Mouse (Mus musculus): ENCODE data around the gene Ina. TPM values are rescaled to one million over a fixed set of nuclear protein-coding genes. Genes with fewer than 3 reads are reported as not detected.
"Not testable (repeated sequence)": the region's sequence is repeated elsewhere in the genome, so short reads cannot be mapped to it uniquely, and the experiment has no call there.

The Ina gene
- total RNA-seq, 2 experiments from 2014 or later: 170 to 180 TPM

DNA sequence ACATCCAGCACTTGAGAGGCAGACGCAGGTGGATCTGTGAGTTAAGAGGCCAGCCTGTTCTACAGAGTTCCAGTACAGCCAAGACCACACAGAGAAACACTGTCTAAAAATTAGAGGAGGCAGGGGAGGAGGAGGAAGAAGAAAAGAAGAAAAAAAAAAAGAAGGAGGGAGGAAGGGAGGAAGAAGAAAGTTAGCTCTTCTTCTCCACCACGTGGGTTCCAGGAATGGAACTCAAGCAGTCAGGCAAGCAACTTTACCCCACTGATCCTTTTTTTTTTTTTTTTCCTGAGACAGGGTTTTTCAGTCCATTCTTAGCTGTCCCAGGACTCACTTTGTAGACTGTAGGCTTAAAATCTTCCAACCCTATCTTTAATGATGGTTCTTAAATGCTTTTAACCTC is 37.8 kb upstream of the Ina start:
- no peak for DNase-seq (ENCODE audit: low spot score in 2 of 2)
- Histone ChIP-seq H3K27ac (no peak overlapping the region), H3K4me3 (no peak overlapping the region)
- TF ChIP-seq CTCF (conservative IDR thresholded peaks at IDR 0.05): no peak

DNA sequence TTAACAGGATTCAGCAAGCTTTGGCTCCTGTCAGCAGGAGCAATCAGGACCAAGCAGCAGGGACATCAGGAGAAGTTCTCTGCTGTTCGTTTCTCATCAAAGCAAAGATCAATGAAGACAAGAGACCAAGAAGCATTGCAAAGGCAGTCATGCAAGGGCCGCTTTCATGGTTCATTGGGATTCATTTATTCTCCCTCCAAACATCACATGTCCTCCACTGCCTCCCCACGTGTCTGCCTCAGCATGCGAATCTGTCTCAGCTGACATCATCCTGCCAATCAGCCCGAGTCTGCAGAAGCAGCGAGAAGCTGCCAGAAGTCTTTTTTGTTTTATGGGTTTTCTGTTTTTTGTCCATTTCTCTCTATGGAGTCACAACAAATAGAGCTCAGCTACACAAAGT is 37.0 kb upstream of the Ina start:
- no peak for DNase-seq (ENCODE audit: low spot score in 2 of 2)
- TF ChIP-seq CTCF (conservative IDR thresholded peaks at IDR 0.05): no peak
- H3K4me3 ChIP-seq: no peak overlapping the region
- no peak overlapping the region for H3K27ac ChIP-seq

DNA sequence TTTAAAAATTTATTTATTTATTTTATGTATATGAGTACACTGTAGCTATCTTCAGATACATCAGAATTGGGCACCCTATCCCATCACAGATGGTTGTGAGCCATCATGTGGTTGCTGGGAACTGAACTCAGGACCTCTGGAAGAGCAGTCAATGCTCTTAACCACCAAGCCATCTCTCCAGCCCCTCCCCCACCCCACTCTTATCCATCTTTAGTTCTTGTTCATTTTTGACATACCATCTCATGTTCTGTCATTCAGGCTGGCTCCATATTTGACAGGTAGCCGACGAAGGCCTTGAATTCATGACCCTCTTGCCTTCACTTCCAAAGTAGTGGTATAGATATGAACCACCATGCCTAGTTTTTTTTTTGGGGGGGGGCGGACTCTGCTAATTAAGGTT is 36.4 kb upstream of the Ina start:
- not testable (repeated sequence) for H3K27ac ChIP-seq; H3K4me3 ChIP-seq; DNase-seq (ENCODE audit: low spot score in 2 of 2)

DNA sequence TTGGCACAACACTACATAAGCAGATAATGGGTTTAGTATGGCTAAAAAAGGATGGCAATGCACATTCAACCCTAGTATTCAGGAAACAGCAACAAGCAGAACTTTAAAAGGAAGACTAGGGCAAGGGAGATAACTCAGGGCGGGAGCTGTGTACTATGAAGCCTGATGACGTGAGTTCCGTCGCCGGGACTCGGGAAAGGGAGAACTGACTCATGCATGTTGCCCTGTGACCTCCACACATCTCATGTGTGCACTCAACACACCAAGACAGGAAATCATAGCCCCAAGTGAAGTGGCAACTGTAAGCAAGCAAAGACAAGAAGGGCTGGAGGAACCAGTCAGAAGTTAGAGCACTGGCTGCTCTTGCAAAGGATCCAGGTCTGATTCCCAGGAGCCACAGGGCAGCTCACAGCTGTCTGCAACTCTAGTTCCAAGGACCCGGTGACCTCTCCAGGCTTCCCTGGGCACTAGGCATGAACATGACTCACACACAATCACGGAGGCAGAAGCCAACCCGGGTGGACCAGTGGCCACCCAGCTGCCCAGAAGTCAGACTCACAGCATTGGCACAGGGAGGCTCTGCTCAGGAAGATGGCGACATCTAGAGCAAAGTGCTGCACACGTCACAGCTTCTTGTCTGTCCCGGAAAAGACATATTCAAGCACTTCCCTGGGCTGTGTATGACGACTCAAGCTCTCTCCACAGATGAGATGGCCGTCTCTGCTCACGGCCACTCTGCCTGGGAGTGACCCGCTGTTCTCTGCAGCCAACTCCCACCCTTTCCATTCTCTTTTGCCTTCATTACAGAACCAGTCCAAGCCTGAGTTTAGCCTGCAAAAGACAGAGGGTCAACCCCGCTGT is 35.3 kb upstream of the Ina start:
- Histone ChIP-seq H3K27ac (no peak overlapping the region), H3K4me3 (no peak overlapping the region)
- DNase-seq (ENCODE audit: low spot score in 2 of 2): no peak
- TF ChIP-seq CTCF (conservative IDR thresholded peaks at IDR 0.05): no peak

DNA sequence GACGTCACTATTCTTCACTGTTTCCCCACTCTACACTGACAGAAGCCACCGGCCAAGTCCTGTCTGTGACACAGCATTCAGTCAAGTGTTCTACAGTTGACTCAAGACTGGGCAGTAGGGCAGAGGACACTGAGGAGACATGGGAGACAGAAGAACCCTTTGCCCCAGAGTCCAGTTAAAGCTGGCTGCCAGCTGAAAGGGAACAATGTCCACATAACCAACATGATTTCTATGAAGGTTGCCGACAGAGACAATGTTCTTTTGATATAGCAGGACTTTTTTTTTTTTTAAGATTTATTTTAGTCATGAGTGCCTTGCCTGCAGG is 34.8 kb upstream of the Ina start:
- no peak for DNase-seq (ENCODE audit: low spot score in 2 of 2)
- TF ChIP-seq CTCF (conservative IDR thresholded peaks at IDR 0.05): no peak
- H3K4me3 ChIP-seq: no peak overlapping the region
- no peak overlapping the region for H3K27ac ChIP-seq

DNA sequence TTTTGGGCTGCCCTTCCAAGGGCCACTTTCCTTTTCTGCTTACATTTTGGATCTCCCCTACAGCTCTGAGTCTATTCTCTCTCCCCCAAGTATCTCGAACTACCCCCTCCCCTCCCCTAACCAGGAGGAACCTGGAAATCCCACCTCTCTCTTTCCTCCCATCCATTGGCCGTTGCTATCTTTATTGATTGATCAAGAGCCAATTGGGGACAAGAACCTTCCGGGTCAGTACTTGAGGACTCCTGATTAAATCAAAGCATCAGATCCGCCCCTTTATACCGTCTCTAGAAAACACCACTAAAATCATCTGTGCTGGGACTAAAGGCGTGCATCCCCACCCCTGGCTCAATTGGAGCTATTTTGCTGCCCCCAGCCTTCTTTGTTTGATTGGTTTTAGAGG is 33.0 kb upstream of the Ina start:
- Histone ChIP-seq H3K4me3 (no peak overlapping the region), H3K27ac (no peak overlapping the region)
- no peak for DNase-seq (ENCODE audit: low spot score in 2 of 2)
- TF ChIP-seq CTCF (conservative IDR thresholded peaks at IDR 0.05): no peak

DNA sequence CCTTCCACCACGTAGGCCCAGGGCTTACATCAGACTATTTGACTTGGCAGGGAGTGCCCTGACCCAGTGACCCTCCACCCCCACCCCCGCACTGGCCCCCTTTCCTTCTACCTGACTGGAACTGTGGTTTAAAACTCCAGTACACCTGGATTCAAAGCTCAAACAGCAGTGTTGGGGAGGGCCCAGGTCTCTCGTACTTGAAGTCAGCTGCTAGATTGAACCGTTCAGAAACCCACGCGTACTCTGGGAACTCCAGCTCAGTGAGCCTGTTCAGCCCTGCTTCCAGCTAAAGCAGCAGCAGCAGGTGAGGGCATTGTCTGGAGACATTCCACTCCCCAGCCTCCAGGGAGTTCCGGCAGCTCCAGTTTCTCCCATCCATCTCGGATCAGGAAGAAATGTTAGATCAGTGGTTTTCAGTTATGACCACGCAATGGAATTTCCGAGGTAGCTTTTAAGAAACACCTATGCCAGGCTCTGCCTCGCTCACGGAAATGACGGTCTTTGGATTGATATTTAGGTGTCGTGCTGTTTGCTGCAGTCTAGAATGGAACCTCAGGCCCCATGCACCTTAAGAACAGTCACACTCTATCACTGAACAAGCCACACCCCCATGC is 31.0 kb upstream of the Ina start:
- DNase-seq (ENCODE audit: low spot score in 2 of 2): no peak
- no peak overlapping the region for H3K27ac ChIP-seq
- TF ChIP-seq CTCF (conservative IDR thresholded peaks at IDR 0.05): no peak
- H3K4me3 ChIP-seq: no peak overlapping the region

DNA sequence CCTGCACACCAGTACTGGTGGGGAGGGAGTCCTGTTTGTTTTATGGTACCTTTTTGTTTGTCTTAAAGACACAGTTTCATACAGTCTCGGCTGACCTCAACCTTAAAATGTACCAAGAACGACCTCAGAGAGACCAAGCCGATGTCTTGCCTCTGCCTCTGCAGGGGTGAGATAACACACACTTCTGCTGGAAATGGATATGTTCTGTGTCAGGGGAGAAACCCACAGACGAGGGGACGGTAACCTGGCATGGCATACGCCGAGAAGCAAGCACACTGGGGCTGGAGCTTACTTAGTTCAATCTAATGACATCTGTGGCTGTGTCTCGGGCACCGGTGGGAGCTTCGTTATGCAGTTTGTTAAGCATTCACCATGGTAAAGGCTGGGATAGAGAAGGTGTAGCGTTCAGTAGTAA is 30.5 kb upstream of the Ina start:
- no peak for DNase-seq (ENCODE audit: low spot score in 2 of 2)
- no peak for TF ChIP-seq CTCF (conservative IDR thresholded peaks at IDR 0.05)
- H3K4me3 ChIP-seq: no peak overlapping the region
- H3K27ac ChIP-seq: no peak overlapping the region

DNA sequence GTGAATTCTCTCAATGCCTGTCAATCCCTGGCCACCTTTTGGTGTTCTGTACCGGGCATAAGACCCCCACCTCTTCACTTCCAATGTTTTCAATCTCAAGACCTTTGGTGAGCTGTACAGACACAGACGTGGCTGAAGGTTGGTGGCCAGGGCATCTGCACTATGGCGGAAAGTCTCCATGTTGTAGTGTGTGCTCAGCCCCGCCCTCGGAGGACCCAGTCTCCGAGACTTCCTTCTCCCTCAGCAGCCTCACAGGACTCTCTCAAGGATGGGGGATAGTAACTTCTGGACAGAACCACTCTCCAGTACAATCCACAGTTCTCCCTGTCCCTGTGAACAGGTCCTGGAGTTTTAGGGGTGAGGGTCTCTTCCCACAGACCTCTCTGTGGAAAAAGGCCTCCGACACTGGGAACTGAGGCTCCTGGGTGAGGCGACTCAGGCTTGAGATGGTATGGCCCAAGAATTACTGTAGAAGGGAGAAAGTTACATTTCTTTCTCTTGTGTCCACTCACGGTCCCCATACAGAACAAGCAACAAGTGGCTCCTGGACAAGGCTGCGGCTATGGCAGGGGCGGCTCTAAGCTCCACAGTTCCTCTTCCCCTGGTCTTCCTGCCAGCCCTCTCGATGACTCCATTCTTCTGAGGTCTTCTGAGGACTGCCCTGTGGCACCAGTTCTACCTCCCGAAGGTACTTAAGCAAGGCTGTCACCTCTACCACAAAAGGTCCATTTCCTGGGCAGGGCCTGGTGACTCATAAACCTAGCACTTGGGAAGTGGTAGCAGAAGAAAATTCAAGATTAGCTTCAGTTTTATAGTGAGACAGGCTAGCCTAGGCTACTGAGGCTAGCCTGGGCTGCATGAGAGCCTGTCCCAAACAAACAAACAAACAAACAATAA is 29.5 kb upstream of the Ina start:
- no peak for DNase-seq (ENCODE audit: low spot score in 2 of 2)
- Histone ChIP-seq H3K27ac (no peak overlapping the region), H3K4me3 (no peak overlapping the region)
- no peak for TF ChIP-seq CTCF (conservative IDR thresholded peaks at IDR 0.05)

DNA sequence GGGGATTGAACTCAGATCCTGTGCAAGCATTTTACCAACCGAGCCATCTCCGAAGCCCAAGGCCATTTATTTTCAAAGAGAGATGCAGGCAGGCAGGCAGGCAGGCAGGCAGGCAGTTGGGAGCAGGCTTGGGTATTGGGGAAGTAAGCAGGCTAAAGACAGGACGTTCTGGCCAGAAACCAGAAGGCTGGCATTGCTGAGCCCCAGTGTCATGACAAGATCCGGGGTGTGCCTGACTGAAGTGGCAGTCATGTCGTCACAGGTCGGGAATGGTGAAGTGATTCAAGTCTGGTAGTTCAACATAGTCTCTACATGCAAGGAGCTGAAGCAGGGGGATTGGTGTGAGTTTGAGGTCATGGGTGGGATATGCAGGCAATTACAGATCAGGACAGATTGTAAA is 26.9 kb upstream of the Ina start:
- TF ChIP-seq CTCF (conservative IDR thresholded peaks at IDR 0.05): no peak
- Histone ChIP-seq H3K4me3 (no peak overlapping the region), H3K27ac (no peak overlapping the region)
- DNase-seq (ENCODE audit: low spot score in 2 of 2): no peak

DNA sequence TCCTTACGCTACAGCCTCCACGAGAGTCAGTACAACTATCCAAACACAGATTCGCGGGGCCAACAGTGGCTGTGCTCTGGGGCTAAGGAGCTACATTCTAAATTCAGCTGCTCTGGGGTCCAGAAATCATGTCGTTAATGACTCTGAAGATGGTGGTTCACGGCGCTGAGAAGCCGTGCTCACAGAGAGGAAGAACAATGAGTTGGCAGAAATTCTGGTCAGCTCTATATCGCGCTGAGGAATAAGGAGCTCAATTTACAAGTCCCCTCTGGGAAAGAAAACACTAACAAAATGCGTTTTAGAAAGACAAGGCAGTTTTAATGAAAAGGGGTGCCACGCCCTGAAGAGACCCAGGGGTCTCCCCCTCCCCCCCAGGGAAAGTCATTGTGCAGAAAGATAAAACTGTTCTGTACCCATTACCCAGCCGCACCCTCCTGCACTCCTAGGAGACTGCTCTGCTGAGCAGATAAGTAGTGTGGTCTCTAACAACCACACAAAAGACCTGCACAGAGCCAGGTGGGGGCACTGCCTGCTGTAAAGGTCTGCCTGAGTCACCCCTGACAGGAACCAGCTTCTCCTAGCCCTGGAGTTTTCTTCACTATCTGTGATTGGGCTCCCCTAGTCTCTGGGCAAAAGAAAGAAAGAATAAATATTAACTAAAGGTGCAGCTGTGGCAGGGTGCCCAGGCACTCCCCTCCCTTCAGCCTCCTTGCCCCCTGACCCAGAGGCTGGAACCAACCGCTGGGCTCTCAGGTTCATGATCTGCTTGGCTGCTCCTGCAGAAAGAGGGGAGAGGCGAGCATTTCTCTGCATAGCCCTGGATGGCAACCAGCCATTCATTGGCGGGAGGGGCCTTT is 26.0 kb upstream of the Ina start:
- H3K27ac ChIP-seq: no peak overlapping the region
- DNase-seq (ENCODE audit: low spot score in 2 of 2): no peak
- H3K4me3 ChIP-seq: no peak overlapping the region
- no peak for TF ChIP-seq CTCF (conservative IDR thresholded peaks at IDR 0.05)

DNA sequence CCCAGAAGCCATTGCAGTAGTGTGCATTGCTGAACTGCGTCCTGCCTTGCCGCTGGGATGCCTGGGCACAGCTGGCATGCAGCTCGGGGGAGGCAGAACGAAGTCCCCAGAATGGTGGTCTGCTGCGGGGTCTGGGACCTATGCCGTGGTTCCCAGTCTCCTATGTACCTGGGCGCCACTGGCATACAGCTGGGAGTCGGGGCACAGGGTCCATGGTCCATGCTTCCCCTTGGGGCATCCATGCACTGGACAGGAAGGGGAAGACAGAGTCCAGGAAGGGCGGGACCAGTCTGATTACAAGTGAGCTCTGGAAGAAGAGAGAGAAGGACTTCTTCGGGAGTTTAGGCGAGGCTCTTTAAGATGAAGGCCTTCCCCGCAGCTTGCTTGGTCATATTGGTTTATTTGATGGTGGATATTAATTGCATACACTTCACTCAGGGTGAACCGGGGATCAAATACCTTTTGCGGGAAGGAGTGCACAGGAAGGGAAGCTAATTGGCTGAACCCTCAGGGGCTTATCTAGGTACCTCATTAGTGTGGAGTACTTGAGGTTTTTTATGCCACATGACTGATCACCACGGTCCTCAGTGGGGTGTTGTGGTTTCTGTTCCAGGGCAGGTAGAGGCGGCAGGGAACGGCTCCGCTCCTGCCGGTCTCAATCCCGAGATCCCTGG is 24.9 kb upstream of the Ina start:
- TF ChIP-seq CTCF (conservative IDR thresholded peaks at IDR 0.05): no peak
- Histone ChIP-seq H3K27ac (no peak overlapping the region), H3K4me3 (no peak overlapping the region)
- DNase-seq (ENCODE audit: low spot score in 2 of 2): no peak

Data from layer of hippocampus, adult 2 months (tissue).